Mouse (Mus musculus) urinary bladder, postnatal 14 days (tissue): ENCODE results near the gene Adam12.
"Not testable (repeated sequence)": the region's sequence is repeated elsewhere in the genome, so short reads cannot be mapped to it uniquely, and the experiment has no call there.

Experiments
- DNase-seq: peaks from one replicate; pipeline ENCODE4 v3.0.0; 2021; ENCODE audit warnings: low spot score

The Adam12 gene

GRCm38 (mm10) chr7:133928981-133929380 lies 303.0 kb downstream of the Adam12 start:
- no peak for DNase-seq

GRCm38 (mm10) chr7:133925771-133926170 lies 306.2 kb downstream of the Adam12 start:
- DNase-seq, result no peak

- peak; percentile 28 for DNase-seq
Observed at GRCm38 (mm10) chr7:133923994-133924393, 308.0 kb downstream of the Adam12 start.

- no peak for DNase-seq
Observed at GRCm38 (mm10) chr7:133921291-133921690, 310.7 kb downstream of the Adam12 start.

GRCm38 (mm10) chr7:133920724-133921123 lies 311.2 kb downstream of the Adam12 start:
- DNase-seq, result no peak

GRCm38 (mm10) chr7:133919918-133920317 lies 312.0 kb downstream of the Adam12 start:
- no peak for DNase-seq

GRCm38 (mm10) chr7:133919306-133919705 lies 312.6 kb downstream of the Adam12 start:
- no peak for DNase-seq

- DNase-seq, result no peak
Observed at GRCm38 (mm10) chr7:133916230-133916629, 315.7 kb downstream of the Adam12 start.

- DNase-seq, result no peak
Observed at GRCm38 (mm10) chr7:133911881-133912280, 320.1 kb downstream of the Adam12 start.

- DNase-seq, result no peak
Observed at GRCm38 (mm10) chr7:133909833-133910375, 322.0 kb downstream of the Adam12 start.

GRCm38 (mm10) chr7:133908966-133909365 lies 323.0 kb downstream of the Adam12 start:
- no peak for DNase-seq

GRCm38 (mm10) chr7:133899391-133899790 lies 332.6 kb downstream of the Adam12 start:
- no peak for DNase-seq

GRCm38 (mm10) chr7:133891796-133892195 lies 340.1 kb downstream of the Adam12 start:
- DNase-seq, result no peak

- DNase-seq, result no peak
Observed at GRCm38 (mm10) chr7:133891298-133891697, 340.6 kb downstream of the Adam12 start.

GRCm38 (mm10) chr7:133889986-133890385 lies 342.0 kb downstream of the Adam12 start:
- no peak for DNase-seq

GRCm38 (mm10) chr7:133888926-133889920 lies 342.7 kb downstream of the Adam12 start:
- DNase-seq, result peak; percentile 20

GRCm38 (mm10) chr7:133884759-133885431 lies 347.1 kb downstream of the Adam12 start:
- not testable (repeated sequence) for DNase-seq

- no peak for DNase-seq
Observed at GRCm38 (mm10) chr7:133879761-133880160, 352.2 kb downstream of the Adam12 start.

GRCm38 (mm10) chr7:133876646-133877342 lies 355.2 kb downstream of the Adam12 start:
- DNase-seq, result no peak

- DNase-seq, result no peak
Observed at GRCm38 (mm10) chr7:133876139-133876538, 355.8 kb downstream of the Adam12 start.

GRCm38 (mm10) chr7:133872701-133873100 lies 359.2 kb downstream of the Adam12 start:
- no peak for DNase-seq

GRCm38 (mm10) chr7:133870265-133870664 lies 361.7 kb downstream of the Adam12 start:
- DNase-seq, result no peak
